Mouse (Mus musculus) lung, embryonic 16.5 days (tissue): ENCODE measurements at regions not wholly inside any gene's neighbourhood (a gene's known extent, or its start where the extent isn't known, plus 50 kb on each side); places are given as distances from the start of the nearest gene placed in this dataset.
"Not testable (repeated sequence)": the region's sequence is repeated elsewhere in the genome, so short reads cannot be mapped to it uniquely, and the experiment has no call there.

Experiments used
- ATAC-seq: fragments of 200-750 bp; cut with Nextera tagmentation; 2 replicates; pipeline ENCODE4 v1.8.0; 2017; ENCODE audit warnings: low read depth, mild to moderate bottlenecking, moderate library complexity
- H3K27ac ChIP-seq: fragments of 300-500 bp; sonication (generic); 2 replicates; pipeline ENCODE4 v1.5.1; 2014; ENCODE audit warnings: mild to moderate bottlenecking, control low read depth, low read length
- H3K27me3 ChIP-seq: fragments of 300-500 bp; sonication (generic); 2 replicates; pipeline ENCODE4 v1.6.1; 2014; ENCODE audit warnings: low read depth, low read length, mixed read lengths; ENCODE audit not compliant: control insufficient read depth, insufficient read depth
- H3K36me3 ChIP-seq: fragments of 300-500 bp; sonication (generic); 2 replicates; pipeline ENCODE4 v1.6.1; 2014; ENCODE audit warnings: low read length; ENCODE audit not compliant: control insufficient read depth, insufficient read depth
- H3K4me1 ChIP-seq: fragments of 300-500 bp; sonication (generic); replicated peaks from 2 replicates; pipeline ENCODE4 v1.6.1; 2014; ENCODE audit warnings: low read length, mixed read lengths; ENCODE audit not compliant: control insufficient read depth, insufficient read depth
- H3K4me2 ChIP-seq: fragments of 300-500 bp; sonication (generic); 2 replicates; pipeline ENCODE4 v1.6.1; 2014; ENCODE audit warnings: low read depth, low read length, control low read depth
- H3K4me3 ChIP-seq: fragments of 300-500 bp; sonication (generic); 2 replicates; pipeline ENCODE4 v1.5.1; 2014; ENCODE audit warnings: mild to moderate bottlenecking, low read length, control low read depth
- H3K9ac ChIP-seq: fragments of 300-500 bp; sonication (generic); 2 replicates; pipeline ENCODE4 v1.6.1; 2014; ENCODE audit warnings: low read length, control low read depth
- H3K9me3 ChIP-seq: fragments of 300-500 bp; sonication (generic); 2 replicates; pipeline ENCODE4 v1.6.1; 2016; ENCODE audit warnings: low read length; ENCODE audit not compliant: control insufficient read depth
- WGBS: fragments of 180-500 bp; shearing (Covaris S2); extraction: QIAGEN DNeasy Blood & Tissue Kit; methylation state at CpG from one replicate; pipeline ENCODE4 v1.1.7; 2014; 5-methylcytosine and 5-hydroxymethylcytosine counted together

GRCm38 (mm10) chr5:60228966-60229365 lies 1579.7 kb upstream of the G6pd2 start:
- Histone ChIP-seq H3K4me3 (no peak overlapping the region), H3K4me1 (no peaks in the 10 kb centered on the region), H3K27me3 (no peaks in the 10 kb centered on the region), H3K9ac (no peak overlapping the region), H3K9me3 (no peaks in the 10 kb centered on the region), H3K27ac (no peak overlapping the region), H3K4me2 (no peak overlapping the region), H3K36me3 (no peaks in the 10 kb centered on the region)
- no peak for ATAC-seq
- 50% methylated on average over 6 of the region's 6 CpGs for WGBS

DNA sequence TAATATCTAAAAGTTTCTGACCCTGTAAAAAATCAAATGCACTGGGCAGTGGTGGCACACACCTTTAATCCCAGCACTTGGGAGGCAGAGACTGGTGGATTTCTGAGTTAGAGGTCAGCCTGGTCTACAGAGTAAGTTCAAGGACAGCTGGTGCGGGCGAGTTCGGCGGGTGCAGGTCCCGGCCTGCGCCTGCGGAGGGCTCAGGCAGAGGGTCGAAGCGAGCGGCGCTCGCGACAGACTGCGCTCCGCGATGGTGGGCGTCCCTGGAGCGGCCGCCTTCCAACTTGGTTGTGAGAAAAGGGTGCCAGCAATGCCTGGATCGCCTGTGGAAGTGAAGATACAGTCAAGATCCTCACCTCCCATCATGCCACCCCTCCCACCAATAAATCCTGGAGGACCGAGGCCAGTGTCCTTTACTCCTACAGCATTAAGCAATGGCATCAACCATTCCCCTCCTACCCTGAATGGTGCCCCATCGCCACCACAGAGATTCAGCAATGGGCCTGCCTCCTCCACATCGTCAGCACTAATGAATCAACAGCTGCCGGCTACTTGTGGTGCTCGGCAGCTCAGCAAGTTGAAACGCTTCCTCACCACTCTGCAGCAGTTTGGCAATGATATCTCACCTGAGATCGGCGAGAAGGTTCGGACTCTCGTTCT lies 1577.3 kb upstream of the G6pd2 start:
- not testable (repeated sequence) for H3K36me3 ChIP-seq, H3K27me3 ChIP-seq, H3K4me1 ChIP-seq, H3K27ac ChIP-seq, H3K9me3 ChIP-seq, H3K4me3 ChIP-seq, H3K9ac ChIP-seq
- peak; percentile 59 for ATAC-seq
- H3K4me2 ChIP-seq, result 0 out of 2 replicates have a peak overlapping the region, but pooled peaks have one; percentile 17
- WGBS, result 13% methylated on average over 29 of the region's 30 CpGs

GRCm38 (mm10) chr5:60244185-60244584 lies 1564.4 kb upstream of the G6pd2 start:
- WGBS, result 81% methylated on average over 2 of the region's 2 CpGs
- ATAC-seq, result no peak

DNA sequence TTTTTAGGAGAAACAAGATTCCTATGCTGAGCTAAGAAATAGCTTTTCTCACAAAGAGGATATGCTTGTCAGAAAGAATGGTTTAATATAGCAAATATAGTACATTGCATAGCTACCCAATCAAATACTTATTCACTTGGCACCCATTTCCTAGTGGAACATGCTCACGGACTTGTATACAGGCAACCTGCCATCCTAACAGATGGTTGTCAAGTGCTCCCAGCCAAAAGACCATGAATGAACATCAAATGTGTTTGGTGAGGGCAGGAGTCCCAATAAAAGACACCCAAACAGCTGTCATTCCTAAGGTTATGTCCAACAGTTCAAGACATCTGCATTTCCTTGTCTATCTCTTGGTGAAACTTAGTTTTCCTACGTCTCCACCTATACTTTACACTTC lies 1531.9 kb upstream of the G6pd2 start:
- no peak for ATAC-seq
- H3K4me3 ChIP-seq, result no peak overlapping the region
- no peak overlapping the region for H3K9ac ChIP-seq
- no peaks in the 10 kb centered on the region for H3K9me3 ChIP-seq
- no peaks in the 10 kb centered on the region for H3K36me3 ChIP-seq
- H3K27ac ChIP-seq, result no peak overlapping the region
- H3K4me2 ChIP-seq, result no peak overlapping the region
- no peaks in the 10 kb centered on the region for H3K27me3 ChIP-seq
- 71% methylated on average over 2 of the region's 2 CpGs for WGBS
- H3K4me1 ChIP-seq, result no peaks in the 10 kb centered on the region

More at GRCm38 (mm10) chr5:60244185-60244584, 1564.4 kb upstream of the G6pd2 start:
- Histone ChIP-seq H3K9me3 (no peaks in the 10 kb centered on the region), H3K4me2 (no peak overlapping the region), H3K27ac (no peak overlapping the region), H3K9ac (no peak overlapping the region), H3K36me3 (no peaks in the 10 kb centered on the region), H3K4me3 (no peak overlapping the region), H3K4me1 (no peaks in the 10 kb centered on the region), H3K27me3 (no peaks in the 10 kb centered on the region)
